Mouse (Mus musculus): Measurements from ENCODE around the gene Ppp1r32. TPM values are rescaled to one million over a fixed set of nuclear protein-coding genes. Genes with fewer than 3 reads are reported as not detected.

The Ppp1r32 gene
- total and polyA plus RNA-seq, 2 experiments from 2014 or later = 2.3 to 4.0 TPM

DNA sequence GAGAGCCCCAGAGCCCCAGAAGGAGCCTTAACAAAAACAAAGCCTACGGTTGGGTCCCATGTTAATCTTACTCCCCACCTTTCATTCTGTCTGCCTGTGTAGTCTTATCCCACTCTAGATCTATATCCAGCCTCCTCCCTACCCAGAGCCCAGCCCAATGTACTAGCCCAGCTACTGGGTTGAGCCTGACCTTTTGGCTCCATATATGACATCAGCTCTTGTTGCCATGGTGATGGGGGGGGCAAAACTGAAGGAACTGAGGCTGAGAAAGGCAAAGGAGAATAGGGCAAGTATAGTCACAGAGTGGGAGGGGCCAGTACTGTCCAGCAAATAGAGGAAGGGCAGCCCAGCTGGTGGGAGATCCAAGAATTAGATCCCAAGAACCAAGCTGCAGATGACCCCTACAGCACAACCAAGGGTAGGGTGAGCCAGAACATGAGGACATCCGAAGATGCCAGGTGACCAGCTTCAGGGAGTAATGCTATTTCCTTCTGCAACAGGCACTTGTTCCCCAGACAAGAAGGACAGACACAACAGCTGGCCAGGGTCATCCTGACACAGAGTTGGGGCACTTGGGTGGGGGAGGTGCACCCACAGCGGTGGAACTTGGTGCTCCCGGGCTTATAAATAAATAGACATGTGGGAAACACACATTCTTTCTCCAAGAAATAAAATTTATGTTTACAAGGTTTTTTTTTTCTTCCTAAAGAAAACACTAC lies 27.9 kb downstream of the Ppp1r32 start:
- no peak for TF ChIP-seq CTCF (IDR thresholded peaks at IDR 0.05; ENCODE audit: low read depth)
- H3K9me3 ChIP-seq (ENCODE audit: low read length) = no peaks in the 10 kb centered on the region
- no peaks in the 10 kb centered on the region for H3K36me3 ChIP-seq (ENCODE audit: insufficient read depth, low read length)
- H3K4me2 ChIP-seq (ENCODE audit: low read depth, low read length) = no peak overlapping the region
- peaks cover 3% of the 10 kb centered on the region; the same call in 1 of the 2 replicates for H3K4me1 ChIP-seq (ENCODE audit: insufficient read depth, low read length)
- no peak overlapping the region for H3K4me3 ChIP-seq (ENCODE audit: low read length)
- no peak overlapping the region for H3K27ac ChIP-seq
- ATAC-seq (no peak), DNase-seq (ENCODE audit: low spot score) (no peak)
- H3K9ac ChIP-seq (replicated peaks; ENCODE audit: low read length) = no peak overlapping the region
- H3K27me3 ChIP-seq (ENCODE audit: insufficient read depth, low read length) = peaks cover 11% of the 10 kb centered on the region; the same call in 1 of the 2 replicates
- 65% methylated on average over 4 of the region's 4 CpGs for WGBS

- no peak overlapping the region for H3K9ac ChIP-seq (replicated peaks; ENCODE audit: low read length)
- H3K4me3 ChIP-seq (ENCODE audit: low read length) = no peak overlapping the region
- peaks cover 1% of the 10 kb centered on the region; the same call in 1 of the 2 replicates for H3K4me1 ChIP-seq (ENCODE audit: insufficient read depth, low read length)
- WGBS = 3% methylated on average over 3 of the region's 3 CpGs
- ATAC-seq = peak; percentile 68
- H3K36me3 ChIP-seq (ENCODE audit: insufficient read depth, low read length) = peaks cover 5% of the 10 kb centered on the region
- no peaks in the 10 kb centered on the region for H3K27me3 ChIP-seq (ENCODE audit: insufficient read depth, low read length)
- no peaks in the 10 kb centered on the region for H3K9me3 ChIP-seq (ENCODE audit: low read length)
- peak; percentile 92 for DNase-seq (ENCODE audit: low spot score)
- TF ChIP-seq CTCF (IDR thresholded peaks at IDR 0.05; ENCODE audit: low read depth) = peak; percentile 97
- no peak overlapping the region for H3K4me2 ChIP-seq (ENCODE audit: low read depth, low read length)
- no peak overlapping the region for H3K27ac ChIP-seq
Measured at GRCm38 (mm10) chr19:10449708-10450107, 33.0 kb downstream of the Ppp1r32 start.

GRCm38 (mm10) chr19:10449190-10449589 lies 33.5 kb downstream of the Ppp1r32 start:
- TF ChIP-seq CTCF (IDR thresholded peaks at IDR 0.05; ENCODE audit: low read depth) = no peak
- no peaks in the 10 kb centered on the region for H3K9me3 ChIP-seq (ENCODE audit: low read length)
- DNase-seq (ENCODE audit: low spot score) (no peak), ATAC-seq (0 out of 2 replicates have a peak, but pooled peaks have one; percentile 11)
- no peaks in the 10 kb centered on the region for H3K27me3 ChIP-seq (ENCODE audit: insufficient read depth, low read length)
- no peak overlapping the region for H3K4me2 ChIP-seq (ENCODE audit: low read depth, low read length)
- no peak overlapping the region for H3K9ac ChIP-seq (replicated peaks; ENCODE audit: low read length)
- no peak overlapping the region for H3K27ac ChIP-seq
- no peaks in the 10 kb centered on the region for H3K4me1 ChIP-seq (ENCODE audit: insufficient read depth, low read length)
- peaks cover 7% of the 10 kb centered on the region for H3K36me3 ChIP-seq (ENCODE audit: insufficient read depth, low read length)
- 77% methylated on average over 6 of the region's 6 CpGs for WGBS
- no peak overlapping the region for H3K4me3 ChIP-seq (ENCODE audit: low read length)

GRCm38 (mm10) chr19:10448275-10448674 lies 34.5 kb downstream of the Ppp1r32 start:
- Histone ChIP-seq H3K27me3 (ENCODE audit: insufficient read depth, low read length) (no peaks in the 10 kb centered on the region), H3K4me1 (ENCODE audit: insufficient read depth, low read length) (no peaks in the 10 kb centered on the region), H3K4me2 (ENCODE audit: low read depth, low read length) (no peak overlapping the region), H3K27ac (no peak overlapping the region), H3K36me3 (ENCODE audit: insufficient read depth, low read length) (peaks cover 11% of the 10 kb centered on the region), H3K9me3 (ENCODE audit: low read length) (no peaks in the 10 kb centered on the region), H3K4me3 (ENCODE audit: low read length) (no peak overlapping the region), H3K9ac (replicated peaks; ENCODE audit: low read length) (no peak overlapping the region)
- ATAC-seq = no peak
- WGBS = 90% methylated on average over 7 of the region's 7 CpGs
- DNase-seq (ENCODE audit: low spot score) = no peak
- no peak for TF ChIP-seq CTCF (IDR thresholded peaks at IDR 0.05; ENCODE audit: low read depth)

- Histone ChIP-seq H3K4me3 (ENCODE audit: low read length) (no peak overlapping the region), H3K36me3 (ENCODE audit: insufficient read depth, low read length) (peaks cover 17% of the 10 kb centered on the region), H3K27me3 (ENCODE audit: insufficient read depth, low read length) (no peaks in the 10 kb centered on the region), H3K27ac (no peak overlapping the region), H3K4me2 (ENCODE audit: low read depth, low read length) (no peak overlapping the region), H3K9ac (replicated peaks; ENCODE audit: low read length) (no peak overlapping the region), H3K4me1 (ENCODE audit: insufficient read depth, low read length) (no peaks in the 10 kb centered on the region), H3K9me3 (ENCODE audit: low read length) (no peaks in the 10 kb centered on the region)
- ATAC-seq (no peak), DNase-seq (ENCODE audit: low spot score) (no peak)
- WGBS = 94% methylated on average over 15 of the region's 15 CpGs
- TF ChIP-seq CTCF (IDR thresholded peaks at IDR 0.05; ENCODE audit: low read depth) = no peak
Measured at GRCm38 (mm10) chr19:10444685-10445369, 37.9 kb downstream of the Ppp1r32 start.

- Histone ChIP-seq H3K27ac (no peak overlapping the region), H3K27me3 (ENCODE audit: insufficient read depth, low read length) (no peaks in the 10 kb centered on the region), H3K4me1 (ENCODE audit: insufficient read depth, low read length) (no peaks in the 10 kb centered on the region), H3K36me3 (ENCODE audit: insufficient read depth, low read length) (peaks cover 6% of the 10 kb centered on the region; the same call in 1 of the 2 replicates), H3K4me2 (ENCODE audit: low read depth, low read length) (no peak overlapping the region), H3K9ac (replicated peaks; ENCODE audit: low read length) (no peak overlapping the region), H3K4me3 (ENCODE audit: low read length) (no peak overlapping the region), H3K9me3 (ENCODE audit: low read length) (no peaks in the 10 kb centered on the region)
- peak; percentile 42 for TF ChIP-seq CTCF (IDR thresholded peaks at IDR 0.05; ENCODE audit: low read depth)
- ATAC-seq = no peak
- WGBS = 68% methylated on average over 1 of the region's 1 CpGs
- DNase-seq (ENCODE audit: low spot score) = no peak
Measured at GRCm38 (mm10) chr19:10437521-10437920, 45.2 kb downstream of the Ppp1r32 start.
